Mouse (Mus musculus): ENCODE results near the gene Usp18.

Gene Usp18

GRCm38 (mm10) chr6:121226043-121226442 is 19.7 kb upstream of the Usp18 start:
- DNase-seq: no peak

GRCm38 (mm10) chr6:121226744-121227143 is 19.0 kb upstream of the Usp18 start:
- no peak for DNase-seq

DNA sequence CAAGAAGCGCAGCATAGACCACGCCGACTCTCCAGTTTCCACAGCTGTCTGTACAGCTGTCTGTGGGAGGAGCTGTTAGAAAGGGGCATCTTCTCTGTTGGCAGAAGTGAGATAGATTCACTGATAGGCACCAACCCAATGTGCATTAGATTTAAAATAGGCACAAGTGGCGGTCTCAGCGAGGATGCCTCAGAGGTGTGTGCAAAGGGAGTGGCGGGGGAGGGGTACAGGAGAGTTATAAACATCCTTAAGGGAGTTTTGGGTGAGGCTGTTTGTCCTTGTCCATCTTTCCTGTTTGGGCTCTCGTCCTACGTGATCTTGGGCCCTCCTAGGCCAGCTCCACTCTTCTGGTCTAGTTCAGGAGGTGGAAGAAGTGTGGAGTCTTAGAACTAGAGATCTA is 17.3 kb upstream of the Usp18 start:
- no peak for DNase-seq

- DNase-seq: no peak
These were observed 13.1 kb upstream of the Usp18 start for GRCm38 (mm10) chr6:121232652-121233051.

GRCm38 (mm10) chr6:121236386-121236785 is 9.3 kb upstream of the Usp18 start:
- no peak for DNase-seq

DNA sequence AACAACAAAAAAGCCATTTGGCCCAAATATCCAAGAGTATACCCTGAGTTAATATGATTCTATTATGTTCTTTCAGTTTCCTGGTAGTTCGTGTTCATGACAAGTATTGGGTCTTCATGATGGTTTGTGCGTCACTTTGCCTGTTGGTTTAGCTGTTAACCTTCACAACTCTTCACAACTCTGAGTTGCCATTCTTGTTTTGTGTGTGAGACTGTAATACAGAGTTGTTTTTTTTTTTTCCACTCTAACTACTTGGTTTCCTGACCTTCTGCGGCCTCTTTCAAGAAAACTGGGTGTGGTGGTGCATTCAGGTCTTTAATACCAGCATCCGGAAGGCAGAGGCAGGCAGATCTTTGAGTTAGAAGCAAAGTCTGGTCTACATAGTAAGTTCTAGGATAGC is 7.5 kb upstream of the Usp18 start:
- no peak for DNase-seq

- no peak for DNase-seq
These were observed 3.9 kb upstream of the Usp18 start for GRCm38 (mm10) chr6:121241780-121242179.

GRCm38 (mm10) chr6:121243161-121243560 is 2.5 kb upstream of the Usp18 start:
- no peak for DNase-seq

GRCm38 (mm10) chr6:121246037-121246361 is 293 bp downstream of the Usp18 start:
- DNase-seq: no peak

- DNase-seq: no peak
These were observed 4.7 kb downstream of the Usp18 start for GRCm38 (mm10) chr6:121250406-121250805.

GRCm38 (mm10) chr6:121251256-121251655 is 5.5 kb downstream of the Usp18 start:
- DNase-seq: no peak

DNA sequence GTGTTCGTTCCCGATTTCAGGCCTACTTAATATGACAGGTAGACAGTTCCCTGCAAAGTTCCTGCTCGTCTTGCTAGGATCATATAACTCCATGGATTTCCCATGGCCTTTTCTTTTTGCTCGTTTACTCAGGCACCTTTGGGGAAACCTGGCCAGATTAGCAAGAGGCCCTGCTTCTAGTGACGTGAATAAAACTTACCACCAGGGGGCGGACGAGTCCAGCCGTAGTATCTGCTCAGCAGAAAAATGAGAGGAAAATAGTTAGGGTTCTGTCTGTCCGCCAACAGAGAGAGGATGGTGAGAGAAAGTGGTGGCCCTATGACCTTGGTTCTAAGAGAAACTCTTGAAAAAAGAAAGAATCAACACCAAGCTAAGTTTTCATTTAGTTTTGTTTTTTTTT is 14.8 kb downstream of the Usp18 start:
- peak; percentile 90 to 93 for DNase-seq

- no peak for DNase-seq
These were observed 15.5 kb downstream of the Usp18 start for GRCm38 (mm10) chr6:121261233-121261632.

DNA sequence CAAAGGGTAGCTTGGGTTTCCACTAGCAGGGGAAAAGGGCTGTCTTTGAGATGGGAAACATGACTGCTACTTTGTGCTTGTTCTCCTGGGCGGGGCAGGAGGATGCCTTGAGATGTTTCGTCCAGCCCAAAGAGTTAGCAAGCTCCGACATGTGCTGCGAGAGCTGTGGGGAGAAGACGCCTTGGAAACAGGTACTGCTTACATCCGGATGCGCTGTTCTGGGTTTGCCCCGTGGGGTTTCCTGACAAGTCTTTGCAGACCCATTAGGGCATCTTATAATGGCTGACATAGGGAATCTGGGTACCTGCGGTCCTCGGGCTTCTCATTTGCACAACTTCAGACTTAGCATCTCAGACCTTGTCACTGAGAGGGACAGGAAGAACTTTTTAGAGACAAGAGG is 16.3 kb downstream of the Usp18 start:
- no peak for DNase-seq

DNA sequence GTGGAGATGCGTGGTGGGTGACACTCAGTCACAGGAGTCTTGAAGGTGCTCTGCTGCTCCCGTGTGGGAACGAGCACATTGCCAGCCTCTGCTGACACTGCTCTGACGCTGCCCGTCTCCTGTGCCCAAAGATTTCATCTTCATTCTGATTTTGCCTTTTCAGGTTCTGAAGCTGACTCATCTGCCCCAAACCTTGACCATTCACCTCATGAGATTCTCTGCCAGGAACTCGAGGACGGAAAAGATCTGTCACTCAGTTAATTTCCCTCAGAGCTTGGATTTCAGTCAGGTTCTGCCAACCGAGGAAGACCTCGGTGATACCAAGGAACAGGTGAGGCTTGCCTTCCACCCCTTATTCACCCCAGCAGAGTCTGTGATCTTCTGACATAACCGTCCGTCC is 16.8 kb downstream of the Usp18 start:
- DNase-seq: no peak

DNA sequence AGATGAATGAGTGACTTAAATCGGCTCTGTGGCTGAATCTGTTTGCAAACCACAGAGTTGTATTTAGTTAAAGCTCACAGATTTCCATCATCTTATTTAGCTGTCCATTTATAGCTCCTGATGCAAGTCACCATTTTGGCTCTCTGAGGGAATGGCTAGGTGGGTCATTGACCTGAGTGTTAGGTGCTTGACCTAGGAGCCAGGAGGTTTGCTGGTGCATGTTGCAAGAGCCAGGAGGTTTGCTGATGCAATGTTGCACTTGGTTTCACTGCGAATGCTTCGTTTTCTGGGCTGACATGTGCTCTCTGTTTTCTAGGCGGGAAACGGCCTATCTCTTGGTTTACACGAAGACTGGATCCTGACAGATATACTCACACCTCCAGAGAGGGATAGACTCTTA is 24.4 kb downstream of the Usp18 start:
- no peak for DNase-seq

DNA sequence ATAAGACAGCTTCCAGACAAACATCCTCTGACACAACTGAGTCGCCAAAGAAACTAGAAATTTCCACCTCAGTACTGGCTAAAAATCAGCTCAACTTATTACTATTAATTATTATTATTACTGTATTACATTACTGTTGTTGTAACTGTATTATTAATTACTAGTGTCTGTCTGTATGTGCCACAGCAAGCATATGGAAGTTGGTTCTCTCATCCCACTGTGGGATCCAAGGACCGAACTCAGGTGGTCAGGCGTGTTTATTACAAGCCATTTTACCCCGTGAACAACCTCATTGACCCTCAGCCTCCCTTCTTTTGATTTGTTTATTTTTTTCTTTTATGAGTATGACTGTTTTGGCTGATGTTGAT is 26.0 kb downstream of the Usp18 start:
- no peak for DNase-seq

DNA sequence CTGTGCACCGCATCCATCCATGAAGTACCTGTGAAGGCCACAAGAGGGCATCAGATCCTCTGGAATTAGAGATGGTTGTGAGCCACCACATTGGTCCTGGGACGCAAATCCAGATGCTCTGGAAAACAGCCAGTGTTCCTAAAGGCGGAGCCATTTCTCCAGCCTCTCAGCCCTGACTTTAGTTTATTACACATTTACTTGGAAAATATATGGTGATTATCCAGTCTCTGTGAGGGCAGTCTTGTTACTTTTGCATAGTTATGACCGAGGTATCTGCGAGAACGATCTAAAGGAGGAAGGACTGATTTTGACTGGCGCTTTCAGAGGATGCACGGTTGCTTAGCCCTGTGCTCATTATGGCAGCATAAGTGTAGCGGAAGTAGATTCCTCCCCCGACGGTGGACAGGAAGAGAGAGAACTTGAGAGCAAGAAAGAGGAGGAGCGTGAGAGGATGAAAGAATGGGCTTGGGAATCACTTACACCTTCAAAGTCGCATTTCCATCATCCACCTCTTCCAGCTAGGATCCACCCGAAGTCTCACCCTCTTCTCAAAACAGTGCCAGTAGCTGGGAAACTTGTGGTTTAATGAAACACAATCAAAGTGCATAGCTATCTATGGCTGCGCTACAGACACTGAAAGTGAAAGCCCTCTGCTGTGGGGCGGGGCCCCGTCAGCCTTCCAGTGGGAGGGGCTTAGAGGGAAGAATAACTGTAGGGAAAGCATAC is 26.5 kb downstream of the Usp18 start:
- DNase-seq: peak; percentile 85 to 90

DNA sequence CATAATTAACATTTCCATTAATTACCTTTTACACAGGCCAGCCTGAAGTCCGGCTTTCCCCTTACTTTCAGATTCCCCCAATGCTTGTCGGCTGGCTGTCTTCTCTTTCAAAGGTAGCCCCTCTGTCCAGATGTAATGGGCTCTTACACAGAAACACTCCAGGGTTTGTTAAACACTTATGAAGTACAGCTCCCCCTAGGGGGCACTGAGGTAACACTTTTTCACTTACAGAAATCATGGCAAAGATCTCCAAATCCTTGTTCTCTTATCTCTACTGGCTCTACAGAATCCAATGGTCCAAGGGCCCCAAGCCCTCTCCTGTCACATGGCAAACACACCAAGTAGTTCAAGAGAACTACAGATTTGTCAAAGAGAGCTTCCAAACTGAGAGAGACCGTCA is 28.6 kb downstream of the Usp18 start:
- DNase-seq: peak; percentile 47 to 57

DNA sequence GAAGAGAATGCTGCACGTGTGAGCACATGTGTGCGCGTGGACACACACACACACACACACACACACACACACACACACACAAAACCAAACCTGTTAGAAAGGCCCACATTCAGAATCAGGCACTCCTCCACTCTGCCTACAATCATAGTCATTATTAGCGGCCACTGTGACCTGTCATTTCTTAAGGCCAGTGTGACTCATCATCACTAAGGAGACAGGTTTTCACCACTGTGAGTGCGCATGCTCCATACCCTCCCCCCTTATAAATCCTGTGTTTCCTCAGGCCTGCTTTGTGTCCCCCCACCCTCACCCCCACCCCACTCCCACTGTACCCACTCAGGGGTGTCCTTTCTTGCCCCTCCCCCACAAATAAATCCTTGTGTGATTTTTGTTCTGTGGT is 38.4 kb downstream of the Usp18 start:
- no peak for DNase-seq

GRCm38 (mm10) chr6:121299317-121299716 is 53.6 kb downstream of the Usp18 start:
- DNase-seq: no peak

- DNase-seq: peak; percentile 20 to 33
These were observed 54.2 kb downstream of the Usp18 start, which contains the start of gene Slc6a13 for GRCm38 (mm10) chr6:121299954-121300353. Slc6a13 (plus strand) TSS chr6:121300227.

DNA sequence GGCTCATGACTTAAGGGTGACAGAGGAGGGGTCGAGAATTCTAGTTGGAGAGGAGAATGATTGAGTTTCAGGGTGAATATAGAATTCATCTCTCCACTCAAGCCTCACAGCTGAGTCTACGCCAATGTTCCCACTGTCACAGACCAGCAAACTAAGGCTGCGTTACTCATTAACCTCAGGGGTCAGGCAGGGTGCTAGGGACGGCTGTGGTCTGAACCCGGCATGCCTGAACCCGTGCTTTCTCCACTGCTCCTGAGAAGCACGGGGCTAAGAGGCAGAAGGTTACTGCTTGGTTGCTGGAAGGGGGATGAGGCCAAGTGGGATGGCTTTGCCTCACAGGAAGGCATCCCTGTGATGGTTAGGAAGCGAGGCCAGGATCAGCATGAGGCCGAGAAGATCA is 54.8 kb downstream of the Usp18 start:
- no peak for DNase-seq

- DNase-seq: no peak
These were observed 57.9 kb downstream of the Usp18 start for GRCm38 (mm10) chr6:121303466-121304220.

GRCm38 (mm10) chr6:121304630-121305029 is 58.9 kb downstream of the Usp18 start:
- DNase-seq: no peak

Data from cerebellum, postnatal 10 days (tissue).